Mouse (Mus musculus) ovary, adult 10 weeks (tissue): ENCODE data around the gene Hist1h2bf. TPM values are rescaled to one million over a fixed set of nuclear protein-coding genes. Genes with fewer than 3 reads are reported as not detected.

Experiments used
- polyA plus RNA-seq: library from polyadenylated mRNA; stranded (reverse); fragments of 350-450 nt; fragmentation: Illumina TruSeq; extraction: RNeasy Lipid Tissue Mini Kit (QIAGEN cat#74804); gene quantifications from one replicate; pipeline ENCODE4 v1.2.3, GENCODE M21; 2014

Gene Hist1h2bf
- polyA plus RNA-seq, 1 experiment from 2014 or later: not detected

Other genes starting within 250 kb of the Hist1h2bf start
- gene Zfp322a, start 205.0 kb downstream of the Hist1h2bf start, polyA plus RNA-seq: 155 TPM
- gene Abt1, start 150.3 kb downstream of the Hist1h2bf start, polyA plus RNA-seq: 3.4 TPM
- 0.17 TPM for gene Btn1a1, start 108.3 kb downstream of the Hist1h2bf start, polyA plus RNA-seq
- gene Btn2a2, start 85.3 kb downstream of the Hist1h2bf start, polyA plus RNA-seq: not detected
- not detected for gene Hist1h4h, start 43.1 kb downstream of the Hist1h2bf start, polyA plus RNA-seq
- not detected for gene Hist1h2af, start 40.3 kb downstream of the Hist1h2bf start, polyA plus RNA-seq
- not detected for gene Hist1h3g, start 38.8 kb downstream of the Hist1h2bf start, polyA plus RNA-seq
- 1.00 TPM for gene Hist1h2bh, start 30.8 kb downstream of the Hist1h2bf start, polyA plus RNA-seq
- gene Hist1h3f, start 30.1 kb downstream of the Hist1h2bf start, polyA plus RNA-seq: not detected
- not detected for gene Hist1h4f, start 22.5 kb downstream of the Hist1h2bf start, polyA plus RNA-seq
- 0.14 TPM for gene Hist1h1d, start 20.9 kb downstream of the Hist1h2bf start, polyA plus RNA-seq
- gene Hist1h3e, start 11.8 kb downstream of the Hist1h2bf start, polyA plus RNA-seq: not detected
- 0.80 TPM for gene Hist1h2ae, start 3.0 kb downstream of the Hist1h2bf start, polyA plus RNA-seq
- gene Hist1h2bg, start 2.8 kb downstream of the Hist1h2bf start, polyA plus RNA-seq: not detected
- gene Hist1h2ad, start 185 bp upstream of the Hist1h2bf start, polyA plus RNA-seq: not detected
- gene Hist1h3d, start 1.6 kb upstream of the Hist1h2bf start, polyA plus RNA-seq: 0.37 TPM
- gene Hist1h4d, start 7.4 kb upstream of the Hist1h2bf start, polyA plus RNA-seq: 0.57 TPM
- gene Hist1h2be, start 46.9 kb upstream of the Hist1h2bf start, polyA plus RNA-seq: 3.4 TPM
- gene Hist1h1e, start 48.4 kb upstream of the Hist1h2bf start, polyA plus RNA-seq: 0.40 TPM
- 0.83 TPM for gene Hist1h2ac, start 109.8 kb upstream of the Hist1h2bf start, polyA plus RNA-seq
- 68.0 TPM for gene Hist1h2bc, start 110.0 kb upstream of the Hist1h2bf start, polyA plus RNA-seq
- gene Hist1h1t, start 121.6 kb upstream of the Hist1h2bf start, polyA plus RNA-seq: not detected
- gene Hist1h4c, start 124.3 kb upstream of the Hist1h2bf start, polyA plus RNA-seq: not detected
- 24.7 TPM for gene Hfe, start 136.7 kb upstream of the Hist1h2bf start, polyA plus RNA-seq
- gene Hist1h1c, start 164.6 kb upstream of the Hist1h2bf start, polyA plus RNA-seq: 9.9 TPM
- not detected for gene Hist1h3c, start 171.4 kb upstream of the Hist1h2bf start, polyA plus RNA-seq
- gene Hist1h2bb, start 172.5 kb upstream of the Hist1h2bf start, polyA plus RNA-seq: not detected
- not detected for gene Hist1h2ab, start 176.9 kb upstream of the Hist1h2bf start, polyA plus RNA-seq
- not detected for gene Hist1h3b, start 178.1 kb upstream of the Hist1h2bf start, polyA plus RNA-seq
- not detected for gene Hist1h4b, start 182.8 kb upstream of the Hist1h2bf start, polyA plus RNA-seq
- not detected for gene Hist1h4a, start 187.0 kb upstream of the Hist1h2bf start, polyA plus RNA-seq
- gene Hist1h3a, start 188.2 kb upstream of the Hist1h2bf start, polyA plus RNA-seq: not detected
- gene Hist1h1a, start 189.5 kb upstream of the Hist1h2bf start, polyA plus RNA-seq: not detected
- gene Trim38, start 195.7 kb upstream of the Hist1h2bf start, polyA plus RNA-seq: not detected
- gene Slc17a2, start 232.8 kb upstream of the Hist1h2bf start, polyA plus RNA-seq: 0.09 TPM